Mouse (Mus musculus): ENCODE results near the gene Actr3.
"Not testable (repeated sequence)": the region's sequence is repeated elsewhere in the genome, so short reads cannot be mapped to it uniquely, and the experiment has no call there.

Gene Actr3

DNA sequence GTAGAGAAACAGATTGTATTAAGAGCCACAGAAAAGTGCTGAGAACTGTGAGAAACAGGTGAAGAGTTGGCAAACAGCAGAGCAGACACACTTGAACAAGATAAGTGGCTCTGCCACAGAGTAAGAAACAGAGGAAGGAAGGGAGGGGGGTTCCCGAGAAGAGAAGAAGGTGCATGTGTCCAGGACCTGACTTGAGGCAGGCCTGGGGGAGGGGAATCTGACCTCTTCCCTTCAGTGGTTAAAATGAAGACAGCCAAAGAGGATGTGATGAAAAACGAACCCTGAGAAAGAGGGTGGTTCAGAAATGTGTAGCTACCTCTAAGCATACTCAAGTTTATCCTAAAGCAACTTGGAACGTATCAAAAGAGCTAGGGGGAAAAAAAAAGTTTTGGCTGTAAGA, 2.4 kb upstream of the Actr3 start:
- DNase-seq, result no peak

DNA sequence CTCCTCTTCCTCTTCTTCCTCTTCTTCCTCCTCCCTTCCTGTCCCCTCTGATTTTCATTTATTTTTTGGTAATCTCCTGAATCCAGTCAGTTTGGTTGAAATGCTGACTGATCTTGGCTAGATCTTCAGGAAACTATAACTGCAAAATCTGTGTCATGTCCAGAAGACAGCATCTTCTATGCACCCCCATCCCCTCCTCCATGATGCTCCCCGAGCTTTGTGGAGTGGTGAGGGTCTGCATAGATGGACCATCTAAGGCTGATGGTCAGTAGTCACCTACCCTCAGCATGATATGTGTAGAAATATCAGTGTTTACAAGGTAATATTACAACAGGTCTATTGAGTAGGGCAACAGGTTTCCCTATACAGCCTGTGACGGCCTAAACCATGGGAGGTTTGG, 1.6 kb upstream of the Actr3 start:
- DNase-seq, result no peak

DNA sequence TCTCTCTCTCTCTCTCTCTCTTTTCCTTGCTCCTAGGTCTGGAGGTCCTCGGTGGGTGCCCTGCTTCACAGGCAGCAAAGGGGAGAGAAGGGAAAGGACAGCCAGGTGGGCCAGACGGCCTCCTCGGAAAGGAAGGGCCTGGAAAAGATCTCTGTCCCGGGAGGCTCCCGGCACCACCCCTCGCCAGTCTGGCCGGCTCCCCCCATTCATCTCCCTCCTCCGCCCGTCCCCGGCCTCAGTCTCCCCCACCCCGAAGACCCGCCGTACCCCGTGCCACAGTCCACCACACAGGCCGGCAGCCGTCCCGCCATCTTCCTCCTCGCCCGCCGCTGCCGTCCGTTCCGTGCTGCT, 534 bp downstream of the Actr3 start:
- no peak for DNase-seq

DNA sequence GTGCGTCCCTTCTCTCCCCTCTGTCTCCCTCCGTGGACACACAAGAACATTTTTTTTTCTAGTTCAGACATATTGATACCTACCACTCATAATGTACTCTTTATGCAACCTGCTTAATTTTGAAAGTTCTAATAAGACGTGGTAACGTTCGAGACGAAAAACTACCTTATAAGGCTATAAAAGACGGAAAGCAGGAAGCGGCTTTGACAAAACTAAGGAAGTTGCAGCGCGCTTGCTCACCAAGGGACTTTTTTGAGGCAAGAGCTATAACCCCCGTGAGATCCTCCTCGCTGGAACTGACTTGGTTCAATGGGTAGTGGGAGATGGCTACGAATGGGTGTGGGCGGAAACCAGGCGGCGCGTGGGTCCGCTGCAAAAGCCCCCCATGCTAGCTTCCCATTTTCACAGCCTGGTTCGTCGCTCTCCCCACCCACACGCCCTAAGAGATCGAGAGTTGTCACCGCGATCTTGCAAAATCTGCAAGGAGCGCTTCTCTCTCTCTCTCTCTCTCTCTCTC, 984 bp downstream of the Actr3 start:
- peak; percentile 51 to 72 for DNase-seq

DNA sequence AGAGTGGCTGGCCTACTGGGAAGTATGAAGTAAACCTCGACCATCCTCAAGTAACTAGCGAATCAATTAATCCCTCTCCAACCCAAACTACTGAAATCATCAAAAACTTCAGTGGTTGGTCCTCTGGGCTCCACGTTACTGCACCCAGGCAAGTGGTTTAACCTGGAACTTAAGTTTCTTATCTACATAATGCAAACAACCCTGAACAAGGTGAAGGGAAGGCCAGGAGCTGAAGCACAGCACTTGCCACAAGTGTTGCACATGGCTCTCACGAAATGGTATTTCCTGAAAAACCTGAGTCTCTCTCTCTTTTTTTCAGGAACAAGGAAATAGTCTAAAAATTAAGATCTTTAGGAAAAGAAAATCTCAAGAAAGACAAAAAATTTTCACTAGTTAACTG, 4.2 kb downstream of the Actr3 start:
- no peak for DNase-seq

DNA sequence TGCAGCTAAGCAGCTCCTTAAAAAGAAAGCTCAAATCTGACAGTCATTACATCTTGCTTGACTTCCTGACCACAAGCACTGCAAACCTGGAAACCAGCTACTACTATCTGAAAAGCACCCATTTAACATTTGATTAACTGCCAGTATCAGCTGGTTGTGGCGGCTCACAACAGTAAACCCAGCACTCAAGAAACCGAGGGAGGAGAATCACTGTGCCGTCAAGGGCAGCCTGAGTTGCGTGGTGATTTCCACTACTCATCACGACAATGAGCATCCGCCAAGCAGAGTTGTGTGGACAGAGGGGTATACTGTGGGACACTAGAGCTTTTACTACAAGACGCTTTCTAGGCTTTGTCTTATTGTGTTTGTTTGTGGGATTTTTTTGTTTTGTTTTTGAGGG, 4.8 kb downstream of the Actr3 start:
- DNase-seq, result no peak

DNA sequence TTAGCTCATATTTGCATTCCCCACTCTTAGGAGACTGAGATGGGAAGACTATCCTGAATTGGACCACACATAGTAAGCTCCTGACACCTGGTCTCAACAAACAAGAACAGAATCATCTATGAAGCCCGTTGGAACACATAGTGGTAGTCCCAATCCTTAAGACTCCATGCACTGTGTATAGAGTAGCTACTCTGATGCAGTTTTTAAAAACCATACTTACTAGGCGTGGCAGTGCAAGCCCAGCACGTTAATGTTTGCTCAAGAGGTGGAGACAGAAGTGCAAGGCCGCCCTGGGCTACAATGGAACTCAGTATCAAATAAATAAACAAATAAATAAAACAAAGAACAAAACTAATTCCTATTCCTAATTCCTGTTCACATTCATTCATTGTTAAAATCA, 5.5 kb downstream of the Actr3 start:
- DNase-seq, result no peak

DNA sequence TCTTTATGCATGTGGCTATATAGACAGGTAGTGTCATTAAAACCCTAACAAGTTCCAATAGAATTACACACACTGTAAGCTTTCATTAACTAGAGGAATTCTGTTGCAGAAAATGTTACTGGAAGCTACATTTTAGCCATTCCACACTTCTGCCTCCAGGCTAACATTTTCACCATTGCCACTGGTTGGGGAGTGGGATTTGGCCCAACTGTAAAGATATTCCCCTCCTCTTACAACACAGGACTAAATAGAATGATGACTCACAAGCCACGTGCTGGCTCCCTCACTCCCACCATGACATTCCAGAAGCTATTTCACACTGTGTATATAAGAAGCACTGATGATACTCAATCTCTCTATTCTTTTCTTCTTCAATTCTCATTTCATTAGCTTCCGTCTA, 7.2 kb downstream of the Actr3 start:
- DNase-seq, result no peak

DNA sequence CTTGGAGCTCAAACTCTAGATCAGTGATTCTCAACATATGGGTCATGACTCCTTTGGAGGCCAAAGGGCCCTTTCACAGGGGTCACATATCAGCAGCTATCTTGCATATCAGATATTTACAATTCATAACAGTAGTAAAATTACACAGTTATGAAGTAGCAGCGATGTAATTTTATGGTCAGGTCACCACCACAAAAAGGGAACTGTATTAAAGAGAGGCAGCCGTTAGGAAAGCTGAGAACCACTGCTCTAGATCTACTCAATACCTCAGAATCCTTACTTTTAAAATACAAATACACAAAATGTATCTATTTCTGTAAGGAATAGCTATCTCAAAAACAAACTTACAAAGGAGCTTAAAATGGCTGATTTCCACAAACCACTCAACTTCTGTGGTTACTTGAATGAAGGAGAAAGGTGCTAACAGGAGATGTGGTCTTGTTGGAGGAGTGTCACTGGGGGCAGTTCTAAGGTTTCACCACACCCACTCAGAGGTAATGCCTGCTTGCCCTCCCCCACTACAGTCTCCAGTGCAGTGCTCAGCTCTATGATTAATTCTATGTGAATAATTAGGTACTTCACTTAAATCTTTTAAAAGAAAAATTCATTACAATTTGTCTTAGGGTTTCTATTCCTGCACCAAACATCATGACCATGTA, 9.0 kb downstream of the Actr3 start:
- DNase-seq, result no peak

DNA sequence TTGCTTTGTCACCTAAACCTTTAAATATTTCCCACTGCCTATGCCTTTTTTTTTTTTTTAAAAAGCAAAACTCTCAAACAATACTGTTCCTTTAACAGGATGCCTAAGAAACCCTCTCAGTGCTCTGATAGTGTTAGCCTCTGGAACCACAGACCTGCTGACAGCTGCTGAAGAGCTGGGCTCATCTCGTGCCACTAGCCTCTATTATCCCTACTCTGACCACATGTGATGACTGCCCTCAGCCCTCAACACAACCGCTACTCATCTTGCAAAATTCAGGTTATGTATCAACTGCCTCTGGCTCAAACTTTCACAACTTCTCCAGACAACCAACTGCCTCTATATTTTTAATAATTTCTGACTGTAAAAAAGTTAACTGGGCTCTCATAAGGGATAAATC, 15.6 kb downstream of the Actr3 start:
- no peak for DNase-seq

DNA sequence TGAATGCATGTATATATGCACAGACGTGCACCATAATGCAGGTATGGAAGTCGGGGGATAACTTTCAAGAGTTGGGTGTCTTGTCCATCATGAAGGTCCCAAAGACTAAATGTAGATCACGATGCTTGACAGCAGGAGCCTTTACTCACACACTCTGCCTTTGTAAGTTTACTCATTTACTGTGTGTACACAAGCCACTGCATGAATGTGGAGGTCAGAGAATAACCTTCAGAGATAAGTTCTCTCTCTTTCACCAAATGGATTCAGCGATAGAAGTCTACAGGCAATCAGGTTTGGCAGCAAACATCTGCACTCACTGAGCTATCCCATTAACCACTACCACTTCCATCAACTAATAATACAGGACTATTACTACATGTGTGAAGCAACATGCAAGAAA, 16.8 kb downstream of the Actr3 start:
- DNase-seq, result no peak

DNA sequence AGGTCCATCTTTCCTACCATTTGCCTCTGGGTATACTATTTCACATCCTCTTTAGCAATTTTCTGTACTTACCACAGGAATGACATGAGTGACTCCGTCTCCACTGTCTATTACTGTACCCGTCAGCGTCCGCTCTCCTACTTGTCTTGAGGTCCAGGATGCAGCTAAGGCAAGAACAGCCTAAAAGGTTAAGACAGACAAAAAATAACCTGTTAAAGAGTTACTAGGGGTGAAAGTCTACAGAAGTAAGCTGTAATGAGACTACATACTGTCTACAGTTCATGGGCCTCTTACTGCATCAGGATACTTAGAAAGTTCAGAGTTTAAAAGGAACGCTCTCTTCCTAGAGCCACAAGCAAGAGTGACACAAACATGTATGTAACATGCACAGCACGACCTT, 28.3 kb downstream of the Actr3 start:
- DNase-seq, result no peak

DNA sequence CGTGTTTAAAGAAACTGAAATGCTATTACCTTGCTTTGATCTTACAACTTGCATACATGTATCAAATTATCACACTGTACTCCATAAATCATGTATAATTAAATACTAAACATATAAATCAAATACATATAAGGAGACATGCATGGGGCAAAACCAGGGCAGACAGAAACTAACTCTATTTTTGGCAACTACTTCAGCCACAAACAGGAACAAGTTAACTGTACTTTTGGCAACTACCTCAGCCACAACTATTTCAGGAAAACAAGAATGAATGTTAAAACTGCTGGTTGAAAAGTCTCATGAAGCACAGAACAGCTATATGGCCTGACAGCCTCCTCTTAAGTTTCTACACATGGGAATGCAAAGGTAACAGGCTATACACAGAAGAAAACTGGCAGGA, 40.1 kb downstream of the Actr3 start:
- no peak for DNase-seq

DNA sequence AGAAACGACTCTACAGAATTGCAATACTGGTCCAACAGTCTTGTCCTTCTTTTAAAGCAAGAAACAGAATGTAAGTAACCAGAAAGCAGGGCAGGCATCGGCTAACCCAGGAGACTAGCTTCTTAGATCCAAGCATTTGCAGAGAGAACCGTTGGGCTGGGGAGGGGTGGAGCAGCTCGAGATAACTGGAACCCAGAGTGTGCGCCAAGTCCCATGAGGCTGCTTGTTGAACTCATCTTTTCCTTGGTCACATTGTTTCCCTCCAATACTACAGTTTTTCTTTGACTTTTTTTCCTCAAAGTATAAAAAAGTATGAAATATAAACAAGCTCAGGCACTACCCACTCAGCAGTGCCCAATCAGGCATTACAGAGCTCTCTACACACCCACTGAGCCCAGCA, 42.2 kb downstream of the Actr3 start:
- not testable (repeated sequence) for DNase-seq

DNA sequence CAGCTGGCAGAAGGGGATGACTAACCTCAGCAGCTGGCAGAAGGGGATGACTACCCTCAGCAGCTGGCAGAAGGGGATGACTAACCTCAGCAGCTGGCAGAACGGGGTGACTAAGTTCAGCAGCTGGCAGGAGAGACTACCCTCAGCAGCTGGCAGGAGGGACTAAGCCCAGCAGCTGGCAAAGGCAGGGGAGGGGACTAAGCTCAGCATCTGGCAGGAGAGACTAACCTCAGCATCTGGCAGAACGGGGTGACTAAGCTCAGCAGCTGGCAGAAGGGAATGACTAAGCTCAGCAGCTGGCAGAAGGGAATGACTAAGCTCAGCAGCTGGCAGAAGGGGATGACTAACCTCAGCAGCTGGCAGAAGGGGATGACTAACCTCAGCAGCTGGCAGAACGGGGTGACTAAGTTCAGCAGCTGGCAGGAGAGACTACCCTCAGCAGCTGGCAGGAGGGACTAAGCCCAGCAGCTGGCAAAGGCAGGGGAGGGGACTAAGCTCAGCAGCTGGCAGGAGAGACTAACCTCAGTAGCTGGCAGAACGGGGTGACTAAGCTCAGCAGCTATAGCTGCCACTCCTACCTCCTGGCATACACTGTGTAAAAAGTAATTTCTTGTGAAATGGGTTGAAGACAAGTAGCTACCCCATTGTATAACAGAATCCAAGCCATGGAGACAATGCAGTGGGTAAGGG, 45.3 kb downstream of the Actr3 start:
- not testable (repeated sequence) for DNase-seq

DNA sequence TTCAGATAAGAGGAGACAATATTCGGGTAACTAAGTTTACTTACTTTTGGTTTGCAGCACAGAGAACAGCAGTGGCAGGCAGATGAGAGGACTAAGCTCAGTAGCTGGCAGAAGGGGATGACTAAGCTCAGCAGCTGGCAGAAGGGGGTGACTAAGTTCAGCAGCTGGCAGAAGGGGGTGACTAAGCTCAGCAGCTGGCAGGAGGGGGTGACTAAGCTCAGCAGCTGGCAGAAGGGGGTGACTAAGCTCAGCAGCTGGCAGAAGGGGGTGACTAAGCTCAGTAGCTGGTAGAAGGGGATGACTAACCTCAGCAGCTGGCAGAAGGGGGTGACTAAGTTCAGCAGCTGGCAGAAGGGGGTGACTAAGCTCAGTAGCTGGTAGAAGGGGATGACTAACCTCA, 45.9 kb downstream of the Actr3 start:
- DNase-seq, result not testable (repeated sequence)

DNA sequence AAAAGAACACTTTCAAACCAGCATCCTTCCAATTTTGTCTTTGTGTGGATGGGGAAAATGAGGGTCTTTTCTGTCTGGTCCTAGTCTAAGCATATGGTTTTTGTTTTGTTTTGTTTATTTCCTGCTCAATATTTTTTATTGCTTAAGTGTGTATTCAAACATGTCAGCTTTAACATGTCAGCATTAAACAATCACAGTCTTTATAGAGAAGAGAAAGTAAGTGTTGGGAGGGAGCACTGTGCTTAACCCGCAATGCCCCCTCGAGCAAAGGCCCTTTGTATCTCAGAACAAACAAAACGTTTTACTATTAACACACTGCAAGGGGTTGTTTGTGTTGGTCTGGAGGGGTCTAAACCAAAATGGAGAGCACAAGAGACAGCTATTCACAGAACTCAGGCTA, 47.2 kb downstream of the Actr3 start:
- peak; percentile 12 to 28 for DNase-seq

DNA sequence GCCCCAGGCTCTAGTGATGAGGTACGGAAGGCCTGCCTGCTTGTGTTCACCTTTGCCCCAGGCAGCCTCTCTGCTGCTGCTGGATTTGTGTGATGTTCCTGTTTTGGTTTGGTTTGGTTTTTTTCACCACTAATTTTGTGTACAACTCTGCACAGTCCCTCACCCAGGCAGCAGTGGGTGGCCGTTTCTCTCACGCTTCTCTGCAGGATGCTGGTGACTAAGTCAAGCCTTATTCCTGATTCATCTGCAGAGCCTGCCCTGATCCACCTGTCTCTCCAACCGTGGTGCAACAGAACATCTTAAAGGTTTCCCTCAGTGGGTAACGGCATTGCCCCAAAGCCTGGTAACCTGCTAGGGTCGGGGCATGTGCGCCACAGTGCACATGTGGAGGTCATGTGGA, 49.3 kb downstream of the Actr3 start:
- no peak for DNase-seq

DNA sequence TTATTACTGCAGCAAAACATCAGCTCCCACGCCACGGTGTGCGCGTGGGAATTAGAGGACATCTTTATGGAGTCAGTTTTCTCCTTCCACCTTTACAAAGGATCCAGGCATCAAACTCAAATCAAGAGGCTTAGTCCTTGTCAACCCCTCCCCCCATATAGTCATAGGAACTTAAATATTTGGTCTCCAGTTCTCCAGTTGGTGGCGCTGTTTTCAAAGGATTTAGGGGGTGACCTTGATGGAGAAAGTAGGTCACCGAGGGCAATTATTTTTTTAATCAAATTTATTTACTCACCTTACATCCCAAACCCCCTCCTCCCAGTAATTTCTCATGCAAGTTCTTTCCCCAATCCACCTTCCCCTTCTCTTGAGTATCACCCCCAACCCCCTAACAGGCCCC, 52.9 kb downstream of the Actr3 start:
- DNase-seq, result no peak

DNA sequence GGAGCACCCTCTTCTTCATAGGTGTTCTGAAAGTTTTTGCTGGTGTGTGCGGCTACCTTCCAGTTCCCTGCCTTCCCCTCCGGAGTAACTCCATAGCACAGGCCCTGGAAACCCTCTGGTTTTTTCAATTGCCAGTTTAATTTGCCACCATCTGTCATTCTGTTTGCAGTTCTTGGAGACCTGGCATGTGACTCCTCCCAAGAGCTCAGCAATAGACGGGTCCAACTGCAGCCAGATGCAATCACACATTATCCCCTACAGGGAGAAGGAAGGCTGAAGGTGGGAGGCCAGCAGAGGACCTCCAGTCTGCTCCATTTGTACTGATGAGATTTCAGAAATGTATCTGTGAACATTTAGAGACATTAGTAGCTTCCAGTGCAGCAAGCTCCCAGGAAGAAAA, 56.6 kb downstream of the Actr3 start:
- no peak for DNase-seq

DNA sequence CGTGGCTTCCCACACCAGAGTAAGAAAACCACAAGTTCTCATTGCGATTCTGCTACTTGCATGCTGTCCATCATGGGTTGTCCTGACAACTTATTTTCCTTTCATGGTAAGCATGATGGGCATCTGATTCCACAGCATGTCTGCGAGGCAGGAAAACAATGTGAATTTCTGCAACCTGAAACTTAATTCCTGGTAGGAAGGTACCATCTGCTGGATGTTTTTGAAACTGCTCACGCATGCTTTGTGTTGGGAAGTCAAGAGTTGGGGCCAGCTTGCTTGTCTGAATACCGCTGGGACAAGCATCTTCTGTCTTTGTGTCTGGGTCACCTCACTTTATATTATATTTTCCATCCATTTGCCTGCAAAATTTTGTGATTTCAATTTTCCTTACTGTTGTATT, 62.7 kb downstream of the Actr3 start:
- DNase-seq, result peak; percentile 13 to 34

DNA sequence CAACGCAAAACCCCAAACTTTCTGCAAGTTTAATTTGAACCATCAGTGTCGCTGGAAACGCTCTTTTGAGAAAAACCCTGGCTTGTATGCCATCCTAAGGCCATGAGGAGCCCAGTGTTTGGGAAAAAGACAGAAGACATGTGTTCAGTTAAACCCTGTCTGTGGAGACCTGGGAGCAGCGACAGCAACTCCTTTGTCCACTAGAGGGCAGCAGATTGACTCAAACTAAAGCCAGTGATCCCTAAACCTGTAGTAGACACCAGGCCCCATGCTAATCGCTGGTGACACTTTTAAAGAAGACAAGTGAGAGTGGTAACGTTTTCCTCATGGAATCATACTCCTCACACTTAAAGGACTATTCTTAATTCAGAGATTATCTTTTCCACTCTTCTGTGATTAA, 64.7 kb downstream of the Actr3 start:
- peak; percentile 64 to 72 for DNase-seq

DNA sequence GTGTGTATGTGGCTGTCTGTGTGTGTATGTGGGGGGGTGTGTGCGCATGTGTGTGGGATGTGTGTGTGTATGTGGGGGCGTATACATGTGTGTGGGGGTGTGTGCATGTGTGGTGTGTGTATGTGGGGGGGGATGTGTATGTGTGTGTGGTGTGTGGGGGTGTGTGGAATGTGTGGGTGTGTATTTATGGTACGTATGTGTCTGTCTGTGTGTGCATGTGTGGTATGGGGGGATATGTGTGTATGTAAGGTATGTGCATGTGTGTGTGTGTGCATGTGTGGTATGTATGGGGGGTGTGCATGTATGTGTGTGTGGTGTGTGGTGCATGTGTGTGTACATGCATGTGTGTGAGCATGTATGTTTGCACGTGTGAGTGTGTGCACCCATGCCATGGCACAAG, 70.0 kb downstream of the Actr3 start:
- no peak for DNase-seq

DNA sequence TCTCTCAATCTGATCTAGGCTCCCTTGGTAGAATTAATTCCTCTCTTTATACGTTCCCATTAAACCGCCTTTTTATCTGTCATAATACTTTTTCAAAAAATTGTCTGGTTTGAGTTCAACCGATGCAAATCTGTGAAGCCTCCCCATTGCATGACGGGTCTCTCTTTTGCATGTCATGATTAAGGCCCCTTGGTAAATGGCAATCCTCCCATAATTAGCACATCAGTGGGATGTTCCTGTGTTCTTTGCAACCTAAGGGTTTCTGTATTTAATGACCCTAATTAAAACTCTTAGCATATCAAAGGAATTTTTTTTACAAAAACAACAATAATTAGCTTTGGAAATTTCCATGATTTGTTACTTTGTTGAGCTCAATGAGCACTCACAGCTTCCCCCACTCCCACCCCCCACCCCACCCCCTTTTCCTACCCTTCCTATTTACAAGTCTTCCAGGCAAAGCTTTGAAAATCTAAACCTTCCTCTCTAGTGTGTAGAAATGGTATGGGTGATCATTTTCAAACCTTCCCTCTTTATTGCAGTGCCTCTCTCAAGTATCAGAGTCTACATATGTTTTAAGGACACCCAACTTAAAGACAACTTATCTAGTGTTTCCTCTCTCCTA, 84.0 kb downstream of the Actr3 start:
- DNase-seq, result no peak

Measured in kidney, postnatal 4 days (tissue).